Mouse (Mus musculus) heart, adult 11 months (tissue): ENCODE data around the gene Spns3.

Experiments
- DNase-seq: peaks from one replicate; pipeline ENCODE4 v3.0.0; 2022

Gene Spns3

GRCm38 (mm10) chr11:72508651-72509050 lies 41.7 kb downstream of the Spns3 start:
- DNase-seq, result no peak

GRCm38 (mm10) chr11:72507651-72508050 lies 42.7 kb downstream of the Spns3 start:
- no peak for DNase-seq

GRCm38 (mm10) chr11:72504016-72504797 lies 46.1 kb downstream of the Spns3 start:
- no peak for DNase-seq

- no peak for DNase-seq
Observed at GRCm38 (mm10) chr11:72503501-72503921, 46.8 kb downstream of the Spns3 start.

DNA sequence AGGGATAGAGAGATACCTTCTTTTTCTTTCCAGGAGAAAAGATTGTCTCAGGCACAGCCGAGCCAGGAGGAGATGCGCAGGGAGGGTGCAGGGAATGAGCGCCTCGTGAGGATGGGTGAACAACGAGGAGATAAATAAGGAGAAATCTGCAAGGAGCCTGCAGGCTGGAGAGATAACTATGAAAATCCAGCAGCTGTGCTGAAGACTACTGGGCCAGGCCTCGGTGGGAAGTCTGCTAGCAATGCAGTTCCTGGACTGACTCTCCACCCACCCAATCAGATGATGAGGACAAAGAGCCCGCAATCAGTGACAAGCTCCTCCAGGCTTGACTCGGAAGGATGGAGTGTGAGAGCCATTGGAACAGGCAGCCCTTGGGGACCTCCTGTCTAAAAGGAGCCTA lies 48.1 kb downstream of the Spns3 start:
- DNase-seq, result no peak

DNA sequence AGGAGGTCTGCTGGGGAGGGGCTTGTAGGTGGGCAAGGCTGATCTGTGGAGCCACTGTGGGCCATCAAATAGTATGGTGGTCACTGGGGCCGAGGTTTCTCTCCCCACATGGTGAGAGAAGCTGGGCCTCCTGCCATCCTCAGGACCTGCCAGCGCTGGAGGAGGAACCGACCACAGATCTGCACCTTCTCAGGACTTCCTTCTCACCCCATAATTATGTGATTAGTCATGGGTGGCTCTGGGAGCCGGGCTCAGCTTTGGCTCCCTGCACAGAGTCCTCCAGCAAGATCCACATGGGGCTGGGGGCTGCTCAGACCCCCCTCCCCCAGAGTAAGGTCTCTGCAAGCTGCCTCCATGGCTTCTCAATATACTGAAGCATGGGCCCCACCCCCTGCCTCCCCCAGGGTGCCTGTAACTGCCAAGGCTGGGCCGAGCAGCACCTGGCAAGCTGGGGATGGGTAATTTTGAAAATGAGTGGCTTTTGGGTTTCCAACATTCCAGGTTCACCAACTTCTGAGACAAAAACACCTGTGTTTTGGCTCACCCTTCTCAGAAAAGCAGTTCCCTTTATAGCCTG lies 48.8 kb downstream of the Spns3 start:
- no peak for DNase-seq

GRCm38 (mm10) chr11:72500139-72500538 lies 50.2 kb downstream of the Spns3 start:
- no peak for DNase-seq

DNA sequence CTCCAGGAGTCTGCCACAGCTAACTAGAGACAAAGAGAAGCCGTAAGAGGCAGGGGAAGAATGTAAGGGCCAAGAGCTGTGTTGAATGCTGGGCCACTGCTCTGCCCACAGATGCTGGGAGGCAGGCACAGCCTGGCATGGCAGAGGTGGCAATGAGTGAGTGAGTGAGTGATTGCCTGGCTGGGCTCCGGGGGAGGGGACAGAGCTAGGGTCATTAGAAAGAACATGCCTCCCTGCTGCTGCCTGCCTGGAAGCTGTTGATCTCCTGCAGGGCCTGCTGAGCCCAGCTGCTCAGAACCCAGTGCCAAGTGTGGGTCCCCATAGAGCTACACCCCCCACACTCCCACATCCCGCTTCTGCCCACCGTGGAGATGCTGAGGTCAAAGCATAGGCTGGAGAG lies 52.9 kb downstream of the Spns3 start:
- DNase-seq, result no peak

GRCm38 (mm10) chr11:72496775-72497174 lies 53.5 kb downstream of the Spns3 start:
- DNase-seq, result no peak

DNA sequence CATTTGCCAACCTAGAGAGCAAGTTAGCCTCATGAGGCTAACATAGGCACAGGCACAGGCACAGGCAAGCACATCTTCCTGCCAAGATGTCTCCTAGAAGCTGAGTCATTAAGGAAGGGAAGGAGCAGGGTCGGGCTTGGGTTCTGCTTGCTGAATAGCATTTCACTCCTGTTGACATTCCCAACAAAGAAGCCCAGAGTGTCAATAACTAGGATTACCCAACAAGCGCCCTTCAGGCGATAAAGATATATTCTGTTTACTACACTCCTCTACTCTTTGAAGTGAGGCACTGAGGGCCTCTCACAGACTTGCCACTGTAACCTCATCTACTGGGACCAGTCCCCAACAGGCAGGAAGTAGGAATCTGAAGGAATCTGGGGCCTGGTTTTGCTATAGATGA lies 54.2 kb downstream of the Spns3 start:
- DNase-seq, result no peak

GRCm38 (mm10) chr11:72494046-72494988 lies 56.0 kb downstream of the Spns3 start:
- no peak for DNase-seq

GRCm38 (mm10) chr11:72491130-72491960 lies 59.0 kb downstream of the Spns3 start:
- DNase-seq, result no peak

GRCm38 (mm10) chr11:72489881-72490301 lies 60.4 kb downstream of the Spns3 start, which contains the start of gene Spns2:
TSS of gene Spns2 (minus strand) at chr11:72489904.
- DNase-seq, result peak; percentile 100

GRCm38 (mm10) chr11:72489397-72489796 lies 60.9 kb downstream of the Spns3 start:
- DNase-seq, result no peak

- DNase-seq, result peak; percentile 95
Observed at GRCm38 (mm10) chr11:72488753-72489271, 61.5 kb downstream of the Spns3 start.

GRCm38 (mm10) chr11:72487739-72488138 lies 62.6 kb downstream of the Spns3 start:
- no peak for DNase-seq

DNA sequence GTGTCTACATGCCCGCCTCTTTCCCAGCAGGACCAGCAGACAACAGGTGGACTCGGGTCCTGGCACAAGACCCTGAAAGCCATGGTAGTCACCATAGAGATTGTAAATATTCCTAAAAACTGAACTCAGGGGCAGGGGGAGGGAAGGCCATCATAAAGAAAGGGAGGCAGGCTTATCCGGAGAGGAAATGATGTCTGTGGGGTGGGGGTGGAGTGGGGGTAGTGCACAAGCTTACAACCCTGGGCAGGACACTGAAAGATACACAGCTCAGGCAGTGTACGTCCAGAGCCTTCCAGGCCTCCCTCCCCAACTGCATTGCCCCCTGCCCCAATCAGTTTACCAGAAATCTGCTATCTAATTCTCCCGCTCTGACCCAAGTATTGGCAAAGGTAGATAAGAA lies 63.1 kb downstream of the Spns3 start:
- no peak for DNase-seq

DNA sequence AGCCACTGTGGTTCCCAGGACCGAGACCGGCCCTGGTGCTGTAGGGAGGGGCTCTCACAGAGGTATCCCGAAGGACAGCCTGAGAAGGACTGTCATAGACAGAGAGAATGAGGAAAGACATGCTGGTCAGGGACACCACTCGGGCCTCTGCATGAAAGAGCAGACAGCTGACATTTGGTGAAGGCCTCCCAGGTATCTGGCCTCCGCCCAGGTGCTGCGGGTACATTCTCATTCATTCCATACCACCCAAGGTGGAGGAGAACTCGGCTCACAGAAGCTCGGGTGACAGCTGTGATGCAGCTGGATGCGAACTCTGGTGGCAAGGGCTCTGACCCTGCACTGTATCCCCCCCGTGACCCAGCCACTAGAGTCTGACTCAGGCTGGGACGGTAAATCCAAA lies 64.3 kb downstream of the Spns3 start:
- no peak for DNase-seq

DNA sequence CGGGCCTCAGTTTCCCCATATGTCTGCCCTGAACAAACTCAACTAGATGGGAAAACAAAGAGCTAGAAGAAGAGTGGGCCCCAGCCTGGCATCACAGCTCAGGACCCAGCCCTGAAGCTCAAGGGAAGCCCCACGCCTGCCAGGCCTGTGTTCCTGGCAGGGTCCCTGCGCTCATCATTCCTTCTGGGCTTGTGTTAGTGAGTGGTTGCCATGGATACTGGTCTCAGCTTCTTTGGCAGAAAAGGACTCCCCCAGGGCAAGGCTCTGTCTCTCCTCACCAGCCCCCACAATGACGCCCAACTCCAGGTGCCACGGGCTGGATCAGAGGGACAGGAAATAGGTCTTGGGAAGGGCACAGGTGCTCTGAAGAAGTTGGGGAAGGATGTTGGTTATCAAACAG lies 65.1 kb downstream of the Spns3 start:
- DNase-seq, result no peak

DNA sequence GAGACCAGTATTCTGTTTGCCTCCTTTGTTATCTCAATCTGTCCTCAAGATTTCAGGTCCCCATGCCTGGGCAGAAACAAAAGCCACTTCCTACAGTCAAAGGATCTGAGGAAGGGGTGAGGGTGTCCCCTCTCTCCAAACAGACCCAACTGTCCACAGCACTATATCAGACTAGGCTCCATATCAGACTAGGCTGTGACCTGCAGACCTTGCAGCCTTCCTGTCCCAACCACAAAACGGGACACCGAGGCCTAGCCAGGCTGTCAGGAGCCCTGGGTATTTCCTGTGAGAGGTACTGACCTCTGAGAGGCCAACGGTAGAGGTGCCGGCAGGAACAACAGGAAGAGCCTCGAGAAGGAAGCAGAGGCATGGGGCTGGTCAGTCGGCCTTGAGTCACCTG lies 65.8 kb downstream of the Spns3 start:
- DNase-seq, result no peak

DNA sequence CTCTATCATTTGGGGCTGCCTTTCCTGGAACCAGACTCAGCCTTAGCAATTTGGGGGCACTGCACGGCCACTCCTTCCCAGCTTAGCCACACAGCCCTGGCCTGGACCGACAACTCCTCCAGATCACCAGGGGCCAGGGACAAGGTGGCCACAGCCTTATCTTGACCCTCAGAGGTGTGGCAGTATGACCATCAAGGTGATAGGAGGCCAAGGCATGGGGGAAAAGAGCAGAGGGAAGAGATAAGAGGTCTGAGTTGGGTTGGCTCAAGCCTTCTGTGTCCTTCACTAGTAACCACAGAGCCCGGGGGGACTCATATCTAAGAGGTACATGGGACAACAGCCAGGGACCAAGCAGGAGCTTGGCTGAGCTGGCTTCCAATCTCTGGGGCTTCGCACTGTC lies 68.4 kb downstream of the Spns3 start:
- DNase-seq, result no peak

DNA sequence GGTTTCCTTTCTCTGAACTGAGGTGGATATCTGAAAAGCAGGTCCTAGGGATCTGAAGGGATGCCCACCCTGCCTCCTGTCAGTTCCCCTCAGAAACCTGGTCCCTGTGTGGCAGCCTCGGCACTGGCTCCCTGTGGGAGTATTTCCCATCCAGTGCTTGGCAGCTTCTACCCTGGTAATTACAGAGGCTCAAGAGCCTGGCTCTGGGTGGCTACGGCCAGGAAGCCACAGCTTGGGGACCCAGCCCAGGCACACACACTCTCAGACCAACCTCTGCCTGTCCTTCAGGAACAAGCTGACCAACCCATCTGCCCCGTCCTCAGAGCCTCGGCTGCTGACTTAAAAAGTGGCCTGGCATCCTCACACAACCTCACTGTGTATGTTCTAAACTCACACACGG lies 69.0 kb downstream of the Spns3 start:
- DNase-seq, result peak; percentile 92
